Mouse (Mus musculus): ENCODE results near the gene Elmo1.
A peak's percentile ranks its signal among the peaks of the same experiment; 100 is the strongest.

The Elmo1 gene

DNA sequence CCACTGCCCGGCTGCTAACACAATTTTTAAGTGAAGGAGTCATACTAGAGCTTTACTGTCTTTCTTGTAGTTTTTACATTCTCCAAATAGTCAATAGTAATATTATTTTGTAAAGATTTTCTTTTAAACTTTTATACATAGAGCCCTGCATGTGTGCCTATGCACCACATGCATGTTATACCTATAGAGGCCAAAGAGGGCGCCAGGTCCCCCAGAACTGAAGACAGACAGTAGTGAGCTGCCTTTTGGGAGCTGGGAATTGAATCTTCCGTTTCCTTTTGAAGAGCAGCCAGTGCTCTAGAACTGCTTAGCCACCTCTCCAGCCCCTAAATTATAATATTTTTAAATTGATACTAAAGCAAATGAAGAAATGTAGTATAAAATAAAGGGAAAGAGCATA, 398.7 kb downstream of the Elmo1 start:
- DNase-seq, result peak; percentile 27

- peak; percentile 51 for DNase-seq
These were observed 399.5 kb downstream of the Elmo1 start for GRCm38 (mm10) chr13:20489698-20490417.

DNA sequence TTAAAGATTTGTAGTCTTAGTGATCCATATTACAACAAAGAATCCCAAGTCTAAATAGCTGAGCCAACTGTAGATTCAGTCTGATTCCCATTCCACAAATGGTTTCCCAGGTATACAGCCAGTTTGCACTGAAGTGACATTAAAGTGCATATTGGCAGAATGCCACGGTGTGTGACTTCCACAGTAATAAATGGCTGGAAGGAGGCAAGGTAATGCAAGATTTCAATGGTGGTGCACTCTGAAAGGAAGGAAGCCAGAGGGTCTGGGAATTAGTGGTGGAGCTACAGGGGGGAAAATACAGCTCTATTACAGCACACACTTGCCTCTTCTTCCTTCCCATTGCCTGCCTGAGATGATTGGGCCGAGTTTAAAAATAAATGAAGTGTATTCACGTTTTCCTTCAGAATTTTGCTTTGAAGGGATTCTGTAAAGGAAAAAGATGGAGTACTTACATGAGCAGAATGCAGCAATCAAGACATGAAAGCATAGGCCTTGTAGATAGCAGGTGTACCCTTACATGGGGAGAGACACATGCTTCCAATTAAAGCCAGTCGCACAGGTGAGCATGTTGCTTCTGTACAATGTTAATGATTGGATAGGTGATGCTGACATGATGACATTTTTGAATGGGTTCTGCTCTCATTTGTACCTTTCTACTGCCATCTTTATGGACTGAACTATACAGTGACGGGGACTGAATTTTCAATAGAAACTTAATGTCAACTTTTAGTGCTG, 400.6 kb downstream of the Elmo1 start:
- peak; percentile 28 for DNase-seq

DNA sequence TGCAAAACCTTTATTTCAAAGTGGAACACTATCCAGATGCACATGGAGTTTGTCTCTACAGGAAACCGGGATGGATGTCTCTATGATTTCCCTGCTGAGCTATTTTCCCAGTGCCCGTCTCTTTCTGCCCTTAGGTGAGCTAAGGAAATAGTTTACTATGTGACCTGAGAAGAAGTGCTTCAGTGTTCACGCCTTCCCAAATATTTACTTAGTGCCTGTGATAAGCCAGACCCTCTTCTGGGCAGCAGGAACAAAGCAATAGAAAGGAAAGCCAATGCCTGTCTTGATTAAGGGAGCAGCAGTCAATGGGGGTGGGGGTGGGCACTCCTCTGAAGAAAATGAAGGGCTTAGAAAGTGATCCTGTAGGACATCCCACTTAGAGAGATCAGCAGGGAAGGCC, 401.3 kb downstream of the Elmo1 start:
- peak; percentile 33 for DNase-seq

DNA sequence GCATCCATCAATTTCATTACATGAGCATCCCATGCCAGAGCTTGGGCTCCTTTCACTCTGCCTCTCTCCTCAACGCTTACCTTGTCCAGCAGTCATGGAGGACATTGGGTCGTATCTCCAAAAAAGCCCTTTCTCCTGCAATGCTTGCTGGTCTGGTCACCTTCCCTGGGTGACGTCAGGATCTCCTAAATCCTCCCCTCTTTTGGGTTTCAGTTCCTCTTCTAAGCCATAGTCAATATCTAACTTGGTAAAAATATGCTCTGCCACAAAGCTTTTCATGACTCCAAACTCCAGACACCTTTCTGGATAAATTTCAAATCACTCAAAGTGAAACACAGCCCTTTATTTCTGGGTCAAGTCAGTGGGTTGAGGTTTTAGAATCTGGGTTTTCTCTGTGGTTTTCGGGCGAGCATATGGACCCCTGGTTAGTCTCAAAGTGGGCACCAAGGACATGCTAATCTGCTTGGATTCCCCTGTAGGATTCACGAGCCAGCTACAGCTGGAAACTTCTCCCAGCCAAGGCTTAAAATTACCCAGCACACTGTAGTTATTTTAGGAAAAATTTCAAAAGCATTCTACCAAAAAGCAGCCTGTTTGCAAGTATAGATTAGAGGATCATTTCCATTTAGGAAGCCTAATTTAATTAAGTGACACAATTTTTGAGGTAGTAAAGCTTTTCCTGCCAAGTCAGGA, 403.8 kb downstream of the Elmo1 start:
- peak; percentile 10 for DNase-seq

DNA sequence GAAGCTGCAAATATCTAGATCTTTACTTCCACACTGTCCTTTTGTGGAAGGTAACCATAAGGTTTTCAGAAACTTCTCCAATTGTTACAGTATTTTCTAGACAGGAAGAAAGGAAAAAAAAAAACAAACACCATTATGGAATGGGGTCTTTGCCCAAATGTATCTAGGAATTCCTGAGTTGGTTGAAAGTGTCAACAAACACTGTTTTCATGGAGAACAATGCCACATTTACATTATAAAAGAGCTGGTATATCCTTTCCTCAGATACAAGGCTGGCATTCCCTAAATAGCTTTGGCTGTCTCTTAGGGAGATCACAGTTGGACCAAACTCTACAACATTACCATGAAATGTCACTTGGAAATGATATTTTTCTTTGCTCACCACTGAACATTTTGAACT, 411.5 kb downstream of the Elmo1 start:
- DNase-seq, result no peak

DNA sequence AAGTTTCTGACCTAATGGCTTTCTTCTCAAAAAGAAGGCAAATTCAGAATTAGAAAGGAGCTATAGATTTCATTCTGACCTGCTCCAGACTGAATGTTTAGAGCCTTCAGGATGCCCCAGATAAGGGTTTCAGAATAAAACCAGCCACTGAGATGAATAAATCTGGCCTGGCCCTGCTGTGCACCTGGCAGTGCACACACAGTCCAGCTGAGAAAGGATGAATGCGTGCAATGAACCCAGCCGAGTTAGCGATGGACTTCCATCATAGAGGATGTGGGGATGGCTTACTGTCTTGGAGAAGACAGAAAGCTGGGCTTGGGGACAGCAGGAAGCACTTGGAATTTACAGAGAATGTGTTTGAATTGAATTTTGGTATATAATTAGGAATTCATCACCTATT, 413.0 kb downstream of the Elmo1 start:
- no peak for DNase-seq

- no peak for DNase-seq
These were observed 417.2 kb downstream of the Elmo1 start for GRCm38 (mm10) chr13:20507381-20508129.

GRCm38 (mm10) chr13:20511026-20511425, 420.6 kb downstream of the Elmo1 start:
- no peak for DNase-seq

- DNase-seq, result no peak
These were observed 422.2 kb downstream of the Elmo1 start for GRCm38 (mm10) chr13:20512317-20513240.

DNA sequence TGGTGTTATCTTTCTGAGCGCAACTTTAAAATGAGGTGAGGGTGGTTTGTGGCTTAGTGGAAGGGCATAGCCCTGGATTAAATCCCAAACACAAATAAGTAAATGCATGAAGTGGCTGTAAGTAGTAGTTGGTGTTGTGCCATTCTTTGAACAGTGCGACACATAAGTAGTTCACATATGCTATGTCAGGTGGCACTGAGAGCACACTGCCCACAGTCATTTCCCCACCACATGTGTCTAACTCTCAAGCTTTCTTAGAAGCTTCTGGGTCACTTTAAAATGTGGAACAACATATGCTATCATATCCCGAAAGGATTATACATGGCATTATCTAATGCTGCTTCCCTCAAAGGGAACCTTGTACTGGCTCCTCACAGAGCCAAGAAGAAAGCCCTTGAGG, 424.3 kb downstream of the Elmo1 start:
- peak; percentile 21 for DNase-seq

GRCm38 (mm10) chr13:20516096-20516495, 425.7 kb downstream of the Elmo1 start:
- no peak for DNase-seq

GRCm38 (mm10) chr13:20517702-20518101, 427.3 kb downstream of the Elmo1 start:
- no peak for DNase-seq

DNA sequence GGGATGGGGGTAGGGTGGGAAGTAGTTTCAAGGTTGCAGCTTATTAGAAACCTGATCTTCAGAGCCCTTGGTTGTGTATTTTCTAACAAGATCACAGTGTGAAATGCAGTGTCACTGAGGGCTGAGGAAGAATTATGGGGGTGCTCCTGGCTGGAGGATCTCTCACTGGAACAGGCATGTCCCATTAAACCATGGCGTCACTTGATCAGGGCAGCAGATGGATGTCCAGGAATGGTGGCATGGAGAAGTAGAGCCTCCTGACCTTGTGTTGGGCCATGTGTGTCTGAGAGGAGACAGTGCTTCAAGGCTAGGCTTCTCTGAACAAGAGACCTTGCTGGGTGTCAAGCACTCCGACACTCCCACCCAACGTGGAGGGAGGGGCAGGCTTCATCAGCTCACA, 431.1 kb downstream of the Elmo1 start:
- DNase-seq, result no peak

DNA sequence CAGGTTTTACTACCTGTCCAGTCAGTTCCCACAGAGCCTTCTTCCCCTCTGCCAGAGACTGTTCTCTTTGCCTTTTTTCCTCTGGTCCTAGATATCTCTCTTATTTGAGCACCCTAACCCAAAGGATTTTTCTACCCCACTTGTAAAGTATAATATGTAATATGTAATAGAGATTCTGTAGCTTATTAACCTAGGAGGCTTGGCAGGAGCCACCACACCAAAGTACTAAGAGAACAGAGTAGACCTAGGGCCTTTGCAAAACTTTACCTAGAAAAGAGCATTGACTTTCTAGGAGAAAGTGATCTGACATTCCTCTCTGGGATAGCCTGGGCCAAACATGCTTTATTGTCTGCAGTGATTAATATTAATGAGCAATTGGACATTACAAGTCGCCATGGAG, 433.3 kb downstream of the Elmo1 start:
- DNase-seq, result no peak

- no peak for DNase-seq
These were observed 435.4 kb downstream of the Elmo1 start for GRCm38 (mm10) chr13:20525844-20526243.

- DNase-seq, result no peak
These were observed 446.7 kb downstream of the Elmo1 start for GRCm38 (mm10) chr13:20537053-20537452.

- no peak for DNase-seq
These were observed 447.1 kb downstream of the Elmo1 start for GRCm38 (mm10) chr13:20537487-20537886.

- no peak for DNase-seq
These were observed 448.0 kb downstream of the Elmo1 start for GRCm38 (mm10) chr13:20538216-20539070.

DNA sequence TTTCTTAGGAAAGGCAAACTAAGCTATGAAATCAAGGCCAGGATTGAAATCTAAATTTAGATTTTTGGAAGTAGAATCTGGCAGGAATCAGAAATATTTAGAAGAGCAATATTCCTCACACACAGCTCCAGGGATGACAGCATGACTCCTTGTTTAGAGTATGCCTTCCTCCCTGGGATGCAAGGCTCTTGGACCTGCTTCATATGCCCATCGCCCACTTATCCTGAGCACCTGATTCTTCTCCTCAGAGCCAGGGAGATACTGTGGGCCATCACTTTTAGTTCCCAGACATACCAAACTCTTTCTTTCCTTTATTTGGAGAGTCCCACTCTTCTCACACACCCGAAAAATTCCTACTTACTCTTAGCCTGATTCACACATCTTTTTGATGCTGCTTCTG, 449.2 kb downstream of the Elmo1 start:
- DNase-seq, result no peak
